Mouse (Mus musculus) lung, adult 2 months (tissue): Measurements from ENCODE around the gene Gm17509. TPM values are rescaled to one million over a fixed set of nuclear protein-coding genes. Genes with fewer than 3 reads are reported as not detected.
"Not testable (repeated sequence)": the region's sequence is repeated elsewhere in the genome, so short reads cannot be mapped to it uniquely, and the experiment has no call there.

Source experiments
- DNase-seq: peaks from one replicate; pipeline ENCODE4 v3.0.0; 2022
- H3K4me1 ChIP-seq: fragments of 200-500 bp; 2 replicates; pipeline ENCODE4 v1.6.1; 2011; ENCODE audit warnings: low read length; ENCODE audit not compliant: control insufficient read depth, insufficient read depth
- H3K4me3 ChIP-seq: fragments of 200-500 bp; replicated peaks from 2 replicates; pipeline ENCODE3; 2011; ENCODE audit warnings: low read depth, mild to moderate bottlenecking, control low read depth, low read length; ENCODE audit errors: extremely low read depth
- CTCF ChIP-seq: fragments of 200-500 bp; IDR thresholded peaks from 2 replicates; pipeline ENCODE4 v1.5.1; 2011; ENCODE audit warnings: mild to moderate bottlenecking, low read length, control low read depth; ENCODE audit not compliant: insufficient read depth
- POLR2A ChIP-seq: fragments of 200-500 bp; IDR thresholded peaks from 2 replicates; pipeline ENCODE4 v1.6.1; 2011; ENCODE audit warnings: low read depth, mild to moderate bottlenecking, control low read depth, low read length, borderline replicate concordance; ENCODE audit errors: extremely low read depth
- WGBS: fragments of 180-500 bp; shearing (Covaris S2); methylation state at CpG from one replicate; pipeline ENCODE4 v1.1.7; 2018; 5-methylcytosine and 5-hydroxymethylcytosine counted together
- polyA plus RNA-seq: library from polyadenylated mRNA; depleted of rRNA; stranded (reverse); fragments of >200 nt; gene quantifications from 2 replicates; pipeline ENCODE4 v1.2.3, GENCODE M21; 2012; rRNA removed

Gm17509 gene
- polyA plus RNA-seq, 1 experiment = 0.11 TPM

GRCm38 (mm10) chr13:117193422-117193983 is 27.4 kb downstream of the Gm17509 start:
- Histone ChIP-seq H3K4me3 (no peak overlapping the region), H3K4me1 (no peaks in the 10 kb centered on the region)
- no peak for DNase-seq
- WGBS = 55% methylated on average over 7 of the region's 7 CpGs
- TF ChIP-seq CTCF (no peak), POLR2A (no peak)

GRCm38 (mm10) chr13:117192161-117192560 is 28.7 kb downstream of the Gm17509 start:
- DNase-seq = no peak
- whole genome bisulfite sequencing = 87% methylated on average over 5 of the region's 5 CpGs

GRCm38 (mm10) chr13:117185329-117185728 is 35.5 kb downstream of the Gm17509 start:
- 59% methylated on average over 6 of the region's 6 CpGs for WGBS
- no peak overlapping the region for H3K4me3 ChIP-seq
- no peak for TF ChIP-seq CTCF
- no peak for TF ChIP-seq POLR2A
- no peaks in the 10 kb centered on the region for H3K4me1 ChIP-seq
- DNase-seq = no peak

More at GRCm38 (mm10) chr13:117192161-117192560, 28.7 kb downstream of the Gm17509 start:
- no peaks in the 10 kb centered on the region for H3K4me1 ChIP-seq
- TF ChIP-seq CTCF (no peak), POLR2A (no peak)
- H3K4me3 ChIP-seq = no peak overlapping the region

GRCm38 (mm10) chr13:117183288-117183687 is 37.6 kb downstream of the Gm17509 start:
- 51% methylated on average over 6 of the region's 6 CpGs for WGBS
- Histone ChIP-seq H3K4me1 (no peaks in the 10 kb centered on the region), H3K4me3 (no peak overlapping the region)
- no peak for DNase-seq
- TF ChIP-seq CTCF = no peak

- WGBS = 78% methylated on average over 3 of the region's 3 CpGs
Measured at GRCm38 (mm10) chr13:117180912-117181311, 40.0 kb downstream of the Gm17509 start.

More at GRCm38 (mm10) chr13:117180912-117181311, 40.0 kb downstream of the Gm17509 start:
- DNase-seq, H3K4me3 ChIP-seq, H3K4me1 ChIP-seq: not testable (repeated sequence)

Other genes starting within 250 kb of the Gm17509 start
- gene Parp8, start 195.5 kb downstream of the Gm17509 start, polyA plus RNA-seq = 6.6 and 9.6 TPM in 2 replicates
- gene Emb, start 12.5 kb downstream of the Gm17509 start, polyA plus RNA-seq = 60.5 and 63.4 TPM in 2 replicates